Mouse (Mus musculus) intestine, postnatal 0 days (tissue): Measurements from ENCODE around the gene Psrc1. TPM values are rescaled to one million over a fixed set of nuclear protein-coding genes. Genes with fewer than 3 reads are reported as not detected.

Experiments
- ATAC-seq: fragments of 200-750 bp; cut with Nextera tagmentation; 2 replicates; pipeline ENCODE4 v1.8.0; 2017; ENCODE audit warnings: mild to moderate bottlenecking, moderate TSS enrichment, moderate library complexity
- H3K27ac ChIP-seq: fragments of 300-500 bp; sonication (generic); 2 replicates; pipeline ENCODE4 v1.5.1; 2014; ENCODE audit warnings: mild to moderate bottlenecking, low read depth, low read length, moderate library complexity
- H3K27me3 ChIP-seq: fragments of 300-500 bp; sonication (generic); replicated peaks from 2 replicates; pipeline ENCODE4 v1.6.1; 2014; ENCODE audit warnings: low read length, mixed read lengths; ENCODE audit not compliant: control insufficient read depth, insufficient read depth
- H3K36me3 ChIP-seq: fragments of 300-500 bp; sonication (generic); 2 replicates; pipeline ENCODE4 v1.6.1; 2014; ENCODE audit warnings: mild to moderate bottlenecking, moderate library complexity; ENCODE audit not compliant: control insufficient read depth, insufficient read depth
- H3K4me1 ChIP-seq: fragments of 300-500 bp; sonication (generic); replicated peaks from 2 replicates; pipeline ENCODE4 v1.6.1; 2014; ENCODE audit warnings: antibody characterized with exemption, low read length, mixed read lengths; ENCODE audit not compliant: control insufficient read depth, insufficient read depth
- H3K4me2 ChIP-seq: fragments of 300-500 bp; sonication (generic); replicated peaks from 2 replicates; pipeline ENCODE4 v1.6.1; 2014; ENCODE audit warnings: low read depth, mild to moderate bottlenecking, moderate library complexity
- H3K4me3 ChIP-seq: fragments of 300-500 bp; sonication (generic); 2 replicates; pipeline ENCODE4 v1.5.1; 2014; ENCODE audit warnings: low read depth, low read length
- H3K9ac ChIP-seq: fragments of 300-500 bp; sonication (generic); 2 replicates; pipeline ENCODE4 v1.6.1; 2014; ENCODE audit warnings: mild to moderate bottlenecking, low read depth, low read length
- H3K9me3 ChIP-seq: fragments of 300-500 bp; sonication (generic); 2 replicates; pipeline ENCODE4 v1.6.1; 2016; ENCODE audit warnings: mixed run types; ENCODE audit not compliant: control insufficient read depth
- CTCF ChIP-seq: sonication (generic); IDR thresholded peaks from 2 replicates; pipeline ENCODE4 v1.5.1; 2016; ENCODE audit warnings: low read depth, mild to moderate bottlenecking, control low read depth, antibody characterized with exemption, moderate library complexity
- WGBS: fragments of 180-500 bp; shearing (Covaris S2); extraction: QIAGEN DNeasy Blood & Tissue Kit; methylation state at CpG from one replicate; pipeline ENCODE4 v1.1.7; 2014; 5-methylcytosine and 5-hydroxymethylcytosine counted together
- polyA plus RNA-seq: library from polyadenylated mRNA; unstranded; fragments of >200 nt; fragmentation: Nextera tagmentation; extraction: Ambion mirVana; gene quantifications from 2 replicates; pipeline ENCODE4 v1.2.1, GENCODE M21; 2015

Psrc1 gene
- polyA plus RNA-seq, 1 experiment from 2014 or later, result 5.3 TPM

- Histone ChIP-seq H3K9me3 (no peaks in the 10 kb centered on the region), H3K36me3 (no peaks in the 10 kb centered on the region), H3K9ac (no peak overlapping the region), H3K27me3 (no peaks in the 10 kb centered on the region), H3K4me2 (no peak overlapping the region), H3K4me1 (no peaks in the 10 kb centered on the region), H3K27ac (no peak overlapping the region), H3K4me3 (no peak overlapping the region)
- ATAC-seq, result no peak
- 90% methylated on average over 24 of the region's 24 CpGs for WGBS
- no peak for TF ChIP-seq CTCF
Observed at GRCm38 (mm10) chr3:108406306-108406885, 22.8 kb downstream of the Psrc1 start.

- ATAC-seq, result no peak
- WGBS, result 90% methylated on average over 8 of the region's 8 CpGs
- Histone ChIP-seq H3K27ac (no peak overlapping the region), H3K9me3 (no peaks in the 10 kb centered on the region), H3K27me3 (no peaks in the 10 kb centered on the region), H3K4me3 (no peak overlapping the region), H3K4me1 (no peaks in the 10 kb centered on the region), H3K4me2 (no peak overlapping the region), H3K9ac (no peak overlapping the region), H3K36me3 (no peaks in the 10 kb centered on the region)
- TF ChIP-seq CTCF, result no peak
Observed at GRCm38 (mm10) chr3:108408517-108409008, 24.9 kb downstream of the Psrc1 start.

- H3K27me3 ChIP-seq, result no peaks in the 10 kb centered on the region; the same call in 1 of the 2 replicates
- WGBS, result 67% methylated on average over 8 of the region's 8 CpGs
- no peaks in the 10 kb centered on the region for H3K9me3 ChIP-seq
- H3K4me2 ChIP-seq, result no peak overlapping the region
- no peak for ATAC-seq
- no peak overlapping the region for H3K4me3 ChIP-seq
- H3K4me1 ChIP-seq, result no peaks in the 10 kb centered on the region
- TF ChIP-seq CTCF, result no peak
- H3K27ac ChIP-seq, result no peak overlapping the region
- H3K36me3 ChIP-seq, result no peaks in the 10 kb centered on the region
- H3K9ac ChIP-seq, result no peak overlapping the region
Observed at GRCm38 (mm10) chr3:108409656-108410358, 26.2 kb downstream of the Psrc1 start.

- Histone ChIP-seq H3K4me1 (peaks cover 3% of the 10 kb centered on the region; the same call in 1 of the 2 replicates), H3K9me3 (no peaks in the 10 kb centered on the region), H3K4me2 (no peak overlapping the region), H3K9ac (no peak overlapping the region), H3K27ac (no peak overlapping the region), H3K36me3 (no peaks in the 10 kb centered on the region), H3K27me3 (no peaks in the 10 kb centered on the region; the same call in 1 of the 2 replicates), H3K4me3 (no peak overlapping the region)
- no peak for ATAC-seq
- no peak for TF ChIP-seq CTCF
- WGBS, result 37% methylated on average over 5 of the region's 5 CpGs
Observed at GRCm38 (mm10) chr3:108410359-108410714, 26.7 kb downstream of the Psrc1 start.

GRCm38 (mm10) chr3:108411026-108411753 lies 27.6 kb downstream of the Psrc1 start:
- Histone ChIP-seq H3K4me3 (no peak overlapping the region), H3K27me3 (no peaks in the 10 kb centered on the region; the same call in 1 of the 2 replicates), H3K4me1 (peaks cover 7% of the 10 kb centered on the region; the same call in 1 of the 2 replicates), H3K4me2 (no peak overlapping the region), H3K27ac (no peak overlapping the region), H3K9ac (no peak overlapping the region), H3K9me3 (no peaks in the 10 kb centered on the region), H3K36me3 (no peaks in the 10 kb centered on the region)
- 57% methylated on average over 5 of the region's 5 CpGs for WGBS
- TF ChIP-seq CTCF, result no peak
- no peak for ATAC-seq

- WGBS, result 74% methylated on average over 8 of the region's 8 CpGs
- H3K4me3 ChIP-seq, result no peak overlapping the region
- H3K27me3 ChIP-seq, result no peaks in the 10 kb centered on the region; the same call in 1 of the 2 replicates
- H3K9ac ChIP-seq, result no peak overlapping the region
- no peak for ATAC-seq
- H3K27ac ChIP-seq, result no peak overlapping the region
- no peak for TF ChIP-seq CTCF
- H3K4me1 ChIP-seq, result peaks cover 7% of the 10 kb centered on the region; the same call in 1 of the 2 replicates
- no peaks in the 10 kb centered on the region for H3K9me3 ChIP-seq
- no peaks in the 10 kb centered on the region for H3K36me3 ChIP-seq
- H3K4me2 ChIP-seq, result no peak overlapping the region
Observed at GRCm38 (mm10) chr3:108411754-108412121, 28.1 kb downstream of the Psrc1 start.
